Mouse (Mus musculus): Measurements from ENCODE around the gene D17H6S53E.

DNA sequence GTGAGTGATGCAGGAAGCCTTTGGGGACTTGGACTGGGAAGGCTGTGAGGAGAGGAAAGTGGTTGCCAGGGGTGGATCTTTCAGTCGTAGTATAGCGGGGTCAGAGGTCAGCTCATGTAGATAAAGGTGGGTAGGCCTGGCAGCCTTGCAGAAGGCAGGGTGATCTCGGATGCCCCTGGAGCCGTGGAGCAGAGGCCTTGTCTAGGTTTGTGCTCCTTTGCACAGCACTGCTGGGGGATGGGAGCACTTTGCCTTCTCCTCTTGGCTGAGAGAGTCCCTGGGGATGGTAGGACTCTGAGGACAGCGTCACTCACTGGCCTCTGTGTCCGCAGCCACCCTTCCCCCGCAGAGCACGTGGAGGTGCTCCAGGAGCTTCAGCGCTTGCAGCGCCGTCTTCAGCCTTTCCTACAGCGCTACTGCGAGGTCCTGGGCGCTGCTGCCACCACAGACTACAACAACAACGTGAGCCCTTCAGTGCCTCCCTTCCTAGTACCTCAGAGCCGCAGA is 14.4 kb downstream of the D17H6S53E start:
- TF ChIP-seq CTCF (IDR thresholded peaks at IDR 0.05; ENCODE audit: low read depth, low read length) (no peak), POLR2A (IDR thresholded peaks at IDR 0.05; ENCODE audit: insufficient read depth, low read length) (no peak)
